Mouse (Mus musculus) neural tube, embryonic 14.5 days (tissue): ENCODE data around the gene Actb. TPM values are rescaled to one million over a fixed set of nuclear protein-coding genes. Genes with fewer than 3 reads are reported as not detected.

Source experiments
- ATAC-seq: fragments of 200-750 bp; cut with Nextera tagmentation; 2 replicates; pipeline ENCODE4 v1.8.0; 2017; ENCODE audit warnings: low read depth, mild to moderate bottlenecking, moderate TSS enrichment, moderate library complexity
- H3K27ac ChIP-seq: fragments of 300-500 bp; sonication (generic); 2 replicates; pipeline ENCODE4 v1.5.1; 2014; ENCODE audit warnings: low read depth, mild to moderate bottlenecking, control low read depth, low read length, moderate library complexity, mixed read lengths
- H3K27me3 ChIP-seq: fragments of 300-500 bp; sonication (generic); 2 replicates; pipeline ENCODE4 v1.6.1; 2014; ENCODE audit warnings: low read length; ENCODE audit not compliant: control insufficient read depth, insufficient read depth
- H3K36me3 ChIP-seq: fragments of 300-500 bp; sonication (generic); 2 replicates; pipeline ENCODE4 v1.6.1; 2014; ENCODE audit warnings: low read length, mixed read lengths; ENCODE audit not compliant: control insufficient read depth, insufficient read depth
- H3K4me1 ChIP-seq: fragments of 300-500 bp; sonication (generic); 2 replicates; pipeline ENCODE4 v1.6.1; 2014; ENCODE audit warnings: low read length; ENCODE audit not compliant: control insufficient read depth, insufficient read depth
- H3K4me2 ChIP-seq: fragments of 300-500 bp; sonication (generic); 2 replicates; pipeline ENCODE4 v1.6.1; 2014; ENCODE audit warnings: mild to moderate bottlenecking, low read depth, low read length, control low read depth
- H3K4me3 ChIP-seq: fragments of 300-500 bp; sonication (generic); 2 replicates; pipeline ENCODE4 v1.5.1; 2014; ENCODE audit warnings: low read depth, low read length, control low read depth, mixed read lengths
- H3K9ac ChIP-seq: fragments of 300-500 bp; sonication (generic); replicated peaks from 2 replicates; pipeline ENCODE4 v1.6.1; 2014; ENCODE audit warnings: low read depth, mild to moderate bottlenecking, control low read depth, low read length, mixed read lengths
- H3K9me3 ChIP-seq: fragments of 300-500 bp; sonication (generic); 2 replicates; pipeline ENCODE4 v1.6.1; 2016; ENCODE audit warnings: low read length; ENCODE audit not compliant: control insufficient read depth
- WGBS: fragments of 180-500 bp; shearing (Covaris S2); extraction: QIAGEN DNeasy Blood & Tissue Kit; methylation state at CpG from one replicate; pipeline ENCODE4 v1.1.7; 2014; 5-methylcytosine and 5-hydroxymethylcytosine counted together
- polyA plus RNA-seq: library from polyadenylated mRNA; unstranded; fragments of >200 nt; fragmentation: Nextera tagmentation; extraction: Ambion mirVana; gene quantifications from 2 replicates; pipeline ENCODE4 v1.2.1, GENCODE M21; 2014

The Actb gene
- polyA plus RNA-seq, 1 experiment from 2014 or later = 12,961 TPM

- WGBS = 89% methylated on average over 4 of the region's 4 CpGs
- H3K4me1 ChIP-seq = peaks cover 8% of the 10 kb centered on the region
- no peak overlapping the region for H3K27ac ChIP-seq
- no peak overlapping the region for H3K9ac ChIP-seq
- no peaks in the 10 kb centered on the region for H3K27me3 ChIP-seq
- no peak for ATAC-seq
- H3K9me3 ChIP-seq = no peaks in the 10 kb centered on the region
- no peaks in the 10 kb centered on the region for H3K36me3 ChIP-seq
- no peak overlapping the region for H3K4me2 ChIP-seq
- H3K4me3 ChIP-seq = no peak overlapping the region
Measured at GRCm38 (mm10) chr5:142912739-142913138, 6.2 kb upstream of the Actb start.

GRCm38 (mm10) chr5:142912320-142912719 lies 5.8 kb upstream of the Actb start:
- peaks cover 12% of the 10 kb centered on the region for H3K4me1 ChIP-seq
- WGBS = 94% methylated on average over 3 of the region's 3 CpGs
- H3K4me3 ChIP-seq = no peak overlapping the region
- no peak overlapping the region for H3K9ac ChIP-seq
- H3K36me3 ChIP-seq = no peaks in the 10 kb centered on the region
- no peak overlapping the region for H3K27ac ChIP-seq
- no peak overlapping the region for H3K4me2 ChIP-seq
- H3K27me3 ChIP-seq = no peaks in the 10 kb centered on the region
- ATAC-seq = no peak
- H3K9me3 ChIP-seq = no peaks in the 10 kb centered on the region

GRCm38 (mm10) chr5:142911629-142912028 lies 5.1 kb upstream of the Actb start:
- ATAC-seq = no peak
- H3K9me3 ChIP-seq = no peaks in the 10 kb centered on the region
- no peaks in the 10 kb centered on the region for H3K36me3 ChIP-seq
- no peaks in the 10 kb centered on the region for H3K27me3 ChIP-seq
- H3K9ac ChIP-seq = no peak overlapping the region
- H3K27ac ChIP-seq = no peak overlapping the region
- WGBS = 88% methylated on average over 2 of the region's 2 CpGs
- no peak overlapping the region for H3K4me2 ChIP-seq
- no peak overlapping the region for H3K4me3 ChIP-seq
- peaks cover 18% of the 10 kb centered on the region for H3K4me1 ChIP-seq

GRCm38 (mm10) chr5:142909576-142910278 lies 3.2 kb upstream of the Actb start:
- H3K27ac ChIP-seq = peak overlapping the region; percentile 67
- no peak overlapping the region for H3K4me2 ChIP-seq
- H3K4me3 ChIP-seq = no peak overlapping the region
- no peak overlapping the region for H3K9ac ChIP-seq
- H3K9me3 ChIP-seq = no peaks in the 10 kb centered on the region
- 44% methylated on average over 8 of the region's 8 CpGs for WGBS
- H3K4me1 ChIP-seq = peaks cover 19% of the 10 kb centered on the region
- ATAC-seq = no peak
- H3K36me3 ChIP-seq = peaks cover 8% of the 10 kb centered on the region
- peaks cover 3% of the 10 kb centered on the region; the same call in 1 of the 2 replicates for H3K27me3 ChIP-seq

GRCm38 (mm10) chr5:142908941-142909575 lies 2.5 kb upstream of the Actb start:
- Histone ChIP-seq H3K9ac (no peak overlapping the region), H3K4me1 (peaks cover 25% of the 10 kb centered on the region), H3K4me3 (no peak overlapping the region), H3K36me3 (peaks cover 15% of the 10 kb centered on the region), H3K4me2 (no peak overlapping the region), H3K27ac (peak overlapping the region; percentile 67; the same call in 1 of the 2 replicates), H3K27me3 (peaks cover 3% of the 10 kb centered on the region; the same call in 1 of the 2 replicates), H3K9me3 (no peaks in the 10 kb centered on the region)
- ATAC-seq = no peak
- 22% methylated on average over 5 of the region's 5 CpGs for WGBS

- no peak for ATAC-seq
- H3K36me3 ChIP-seq = peaks cover 25% of the 10 kb centered on the region
- H3K9ac ChIP-seq = peak overlapping the region; percentile 74; the same call in 1 of the 2 replicates
- peak overlapping the region; percentile 100 for H3K27ac ChIP-seq
- 74% methylated on average over 5 of the region's 5 CpGs for WGBS
- no peaks in the 10 kb centered on the region for H3K9me3 ChIP-seq
- peaks cover 3% of the 10 kb centered on the region; the same call in 1 of the 2 replicates for H3K27me3 ChIP-seq
- H3K4me3 ChIP-seq = 0 out of 2 replicates have a peak overlapping the region, but pooled peaks have one; percentile 89
- H3K4me2 ChIP-seq = peak overlapping the region; percentile 93
- H3K4me1 ChIP-seq = peaks cover 33% of the 10 kb centered on the region
Measured at GRCm38 (mm10) chr5:142907803-142908559, 1.4 kb upstream of the Actb start.

- Histone ChIP-seq H3K36me3 (peaks cover 32% of the 10 kb centered on the region), H3K4me2 (peak overlapping the region; percentile 93), H3K4me3 (peak overlapping the region; percentile 89), H3K27ac (peak overlapping the region; percentile 100), H3K27me3 (peaks cover 3% of the 10 kb centered on the region; the same call in 1 of the 2 replicates), H3K9me3 (no peaks in the 10 kb centered on the region), H3K4me1 (peaks cover 38% of the 10 kb centered on the region), H3K9ac (peak overlapping the region; percentile 74)
- peak; percentile 16; the same call in 1 of the 2 replicates for ATAC-seq
- WGBS = 14% methylated on average over 14 of the region's 14 CpGs
Measured at GRCm38 (mm10) chr5:142907048-142907802, 671 bp upstream of the Actb start.

GRCm38 (mm10) chr5:142905725-142906531 lies 626 bp downstream of the Actb start:
- ATAC-seq = peak; percentile 83
- Histone ChIP-seq H3K9ac (peak overlapping the region; percentile 100), H3K36me3 (peaks cover 44% of the 10 kb centered on the region), H3K27ac (peak overlapping the region; percentile 100), H3K4me3 (peak overlapping the region; percentile 89), H3K27me3 (peaks cover 3% of the 10 kb centered on the region; the same call in 1 of the 2 replicates), H3K4me2 (peak overlapping the region; percentile 71), H3K9me3 (no peaks in the 10 kb centered on the region), H3K4me1 (peaks cover 38% of the 10 kb centered on the region)
- under 1% methylated on average over 79 of the region's 84 CpGs for WGBS
